Mouse (Mus musculus): ENCODE results near the gene Ccdc124. TPM values are rescaled to one million over a fixed set of nuclear protein-coding genes. Genes with fewer than 3 reads are reported as not detected.
A peak's percentile ranks its signal among the peaks of the same experiment; 100 is the strongest.

Ccdc124 gene
- 10 to 100 TPM; 92.7 to 95.6 TPM for total RNA-seq (2021)

GRCm38 (mm10) chr8:70873364-70873985 lies at the start of gene Ccdc124:
TSS of gene Ccdc124 (minus strand) at chr8:70873935.
- DNase-seq (ENCODE audit: extremely low spot score in 1 of 2, low spot score in 1 of 2) = peak; percentile 94 to 98

- no peak for DNase-seq (ENCODE audit: extremely low spot score in 1 of 2, low spot score in 1 of 2)
Observed at GRCm38 (mm10) chr8:70920049-70920922, 46.6 kb upstream of the Ccdc124 start.

GRCm38 (mm10) chr8:70914704-70915103 lies 41.0 kb upstream of the Ccdc124 start:
- no peak for DNase-seq (ENCODE audit: extremely low spot score in 1 of 2, low spot score in 1 of 2)

- DNase-seq (ENCODE audit: extremely low spot score in 1 of 2, low spot score in 1 of 2) = no peak
Observed at GRCm38 (mm10) chr8:70913523-70913922, 39.8 kb upstream of the Ccdc124 start.

GRCm38 (mm10) chr8:70912955-70913354 lies 39.2 kb upstream of the Ccdc124 start:
- DNase-seq (ENCODE audit: extremely low spot score in 1 of 2, low spot score in 1 of 2) = no peak

- no peak for DNase-seq (ENCODE audit: extremely low spot score in 1 of 2, low spot score in 1 of 2)
Observed at GRCm38 (mm10) chr8:70911596-70911995, 37.9 kb upstream of the Ccdc124 start.

GRCm38 (mm10) chr8:70907518-70907917 lies 33.8 kb upstream of the Ccdc124 start:
- DNase-seq (ENCODE audit: extremely low spot score in 1 of 2, low spot score in 1 of 2) = no peak

- peak; percentile 75 for DNase-seq (ENCODE audit: extremely low spot score in 1 of 2, low spot score in 1 of 2)
Observed at GRCm38 (mm10) chr8:70905831-70906736, 32.3 kb upstream of the Ccdc124 start, which contains the start of gene Map1s. TSS of gene Map1s (plus strand) at chr8:70905932.

- no peak for DNase-seq (ENCODE audit: extremely low spot score in 1 of 2, low spot score in 1 of 2)
Observed at GRCm38 (mm10) chr8:70905463-70905830, 31.7 kb upstream of the Ccdc124 start.

GRCm38 (mm10) chr8:70904532-70904931 lies 30.8 kb upstream of the Ccdc124 start:
- DNase-seq (ENCODE audit: extremely low spot score in 1 of 2, low spot score in 1 of 2) = no peak

GRCm38 (mm10) chr8:70903582-70903981 lies 29.8 kb upstream of the Ccdc124 start:
- DNase-seq (ENCODE audit: extremely low spot score in 1 of 2, low spot score in 1 of 2) = no peak

GRCm38 (mm10) chr8:70903112-70903511 lies 29.4 kb upstream of the Ccdc124 start:
- DNase-seq (ENCODE audit: extremely low spot score in 1 of 2, low spot score in 1 of 2) = no peak

- no peak for DNase-seq (ENCODE audit: extremely low spot score in 1 of 2, low spot score in 1 of 2)
Observed at GRCm38 (mm10) chr8:70902211-70902610, 28.5 kb upstream of the Ccdc124 start.

GRCm38 (mm10) chr8:70900872-70901387 lies 27.2 kb upstream of the Ccdc124 start:
- no peak for DNase-seq (ENCODE audit: extremely low spot score in 1 of 2, low spot score in 1 of 2)

- DNase-seq (ENCODE audit: extremely low spot score in 1 of 2, low spot score in 1 of 2) = no peak
Observed at GRCm38 (mm10) chr8:70899226-70899625, 25.5 kb upstream of the Ccdc124 start.

- no peak for DNase-seq (ENCODE audit: extremely low spot score in 1 of 2, low spot score in 1 of 2)
Observed at GRCm38 (mm10) chr8:70898661-70899198, 25.0 kb upstream of the Ccdc124 start.

GRCm38 (mm10) chr8:70897681-70898413 lies 24.1 kb upstream of the Ccdc124 start:
- DNase-seq (ENCODE audit: extremely low spot score in 1 of 2, low spot score in 1 of 2) = peak; percentile 80 to 92

GRCm38 (mm10) chr8:70897021-70897680 lies 23.4 kb upstream of the Ccdc124 start, which contains the start of gene Rpl18a:
TSS of gene Rpl18a (minus strand) at chr8:70897412.
- peak; percentile 78 to 81 for DNase-seq (ENCODE audit: extremely low spot score in 1 of 2, low spot score in 1 of 2)
